Mouse (Mus musculus): ENCODE results near the gene Slc27a2. TPM values are rescaled to one million over a fixed set of nuclear protein-coding genes. Genes with fewer than 3 reads are reported as not detected.
"Not testable (repeated sequence)": the region's sequence is repeated elsewhere in the genome, so short reads cannot be mapped to it uniquely, and the experiment has no call there.

Gene Slc27a2
- polyA plus RNA-seq, 1 experiment from 2014 or later: 1.3 TPM

DNA sequence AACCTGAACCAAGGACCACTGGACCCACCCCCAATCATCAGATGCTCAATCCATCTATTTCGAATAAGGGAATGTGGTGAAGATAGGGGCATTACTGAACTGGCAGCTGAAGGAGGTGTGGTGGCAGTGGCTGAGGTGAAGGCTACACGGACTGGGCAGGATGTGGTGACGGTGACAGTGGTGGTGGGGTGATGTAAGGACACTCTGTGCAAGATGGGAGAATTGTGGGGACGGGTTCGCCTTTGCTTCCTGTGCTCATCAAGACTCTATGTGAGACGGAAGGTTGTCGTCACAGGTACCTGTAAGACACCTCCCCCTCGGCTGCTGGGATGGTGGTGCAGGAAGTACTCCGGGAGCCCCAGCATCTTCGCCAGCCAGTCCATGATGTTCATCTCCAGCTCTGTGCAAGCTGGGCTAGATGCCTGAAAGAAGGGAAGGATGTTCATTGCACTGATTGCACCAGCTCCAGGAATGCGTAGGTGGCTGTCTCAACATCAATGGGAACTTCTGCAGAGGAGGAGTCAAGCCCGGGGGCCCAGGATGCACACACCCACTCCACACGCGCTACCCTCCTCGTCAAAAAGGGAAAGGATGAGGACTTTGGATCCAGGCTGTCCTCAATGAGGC lies 54.0 kb downstream of the Slc27a2 start:
- ATAC-seq (ENCODE audit: insufficient read depth): no peak
- 75% methylated on average over 15 of the region's 15 CpGs for WGBS

DNA sequence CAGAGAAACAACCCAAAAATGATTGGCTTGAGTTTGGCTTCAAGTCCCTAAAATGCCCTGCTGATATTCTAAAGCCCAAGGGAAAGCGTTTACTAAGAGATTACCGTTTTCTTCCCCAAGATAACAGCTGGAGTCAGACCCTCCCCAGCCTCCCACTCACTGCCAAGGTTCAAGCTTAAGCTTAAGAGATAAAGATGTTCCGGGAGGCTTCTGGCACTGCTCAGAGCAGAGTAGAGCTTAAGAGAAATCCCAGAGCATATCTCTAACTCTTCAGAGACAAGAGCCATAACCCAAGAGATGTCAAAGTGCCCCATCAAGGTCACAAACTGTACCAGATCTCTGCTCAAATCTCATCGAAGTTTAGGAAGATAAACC lies 54.5 kb downstream of the Slc27a2 start:
- H3K4me3 ChIP-seq (ENCODE audit: low read depth, low read length): no peak overlapping the region
- ATAC-seq (ENCODE audit: insufficient read depth) (no peak), DNase-seq (no peak)
- H3K9me3 ChIP-seq (ENCODE audit: low read depth, low read length): no peaks in the 10 kb centered on the region
- no peaks in the 10 kb centered on the region for H3K27me3 ChIP-seq (ENCODE audit: insufficient read depth, low read length)
- H3K4me2 ChIP-seq: no peak overlapping the region
- TF ChIP-seq CTCF (IDR thresholded peaks at IDR 0.05; ENCODE audit: low read depth): no peak
- no peak overlapping the region for H3K27ac ChIP-seq (ENCODE audit: low read depth)
- WGBS: 46% methylated on average over 4 of the region's 4 CpGs
- H3K9ac ChIP-seq: no peak overlapping the region
- H3K4me1 ChIP-seq (ENCODE audit: insufficient read depth): no peaks in the 10 kb centered on the region
- H3K36me3 ChIP-seq (ENCODE audit: insufficient read depth): no peaks in the 10 kb centered on the region

More for the DNA sequence above, 54.0 kb downstream of the Slc27a2 start:
- Histone ChIP-seq H3K9ac (no peak overlapping the region), H3K27me3 (ENCODE audit: insufficient read depth, low read length) (no peaks in the 10 kb centered on the region), H3K9me3 (ENCODE audit: low read depth, low read length) (no peaks in the 10 kb centered on the region), H3K4me1 (ENCODE audit: insufficient read depth) (no peaks in the 10 kb centered on the region), H3K27ac (ENCODE audit: low read depth) (no peak overlapping the region), H3K36me3 (ENCODE audit: insufficient read depth) (no peaks in the 10 kb centered on the region), H3K4me2 (no peak overlapping the region), H3K4me3 (ENCODE audit: low read depth, low read length) (no peak overlapping the region)
- DNase-seq: no peak
- TF ChIP-seq CTCF (IDR thresholded peaks at IDR 0.05; ENCODE audit: low read depth): no peak

DNA sequence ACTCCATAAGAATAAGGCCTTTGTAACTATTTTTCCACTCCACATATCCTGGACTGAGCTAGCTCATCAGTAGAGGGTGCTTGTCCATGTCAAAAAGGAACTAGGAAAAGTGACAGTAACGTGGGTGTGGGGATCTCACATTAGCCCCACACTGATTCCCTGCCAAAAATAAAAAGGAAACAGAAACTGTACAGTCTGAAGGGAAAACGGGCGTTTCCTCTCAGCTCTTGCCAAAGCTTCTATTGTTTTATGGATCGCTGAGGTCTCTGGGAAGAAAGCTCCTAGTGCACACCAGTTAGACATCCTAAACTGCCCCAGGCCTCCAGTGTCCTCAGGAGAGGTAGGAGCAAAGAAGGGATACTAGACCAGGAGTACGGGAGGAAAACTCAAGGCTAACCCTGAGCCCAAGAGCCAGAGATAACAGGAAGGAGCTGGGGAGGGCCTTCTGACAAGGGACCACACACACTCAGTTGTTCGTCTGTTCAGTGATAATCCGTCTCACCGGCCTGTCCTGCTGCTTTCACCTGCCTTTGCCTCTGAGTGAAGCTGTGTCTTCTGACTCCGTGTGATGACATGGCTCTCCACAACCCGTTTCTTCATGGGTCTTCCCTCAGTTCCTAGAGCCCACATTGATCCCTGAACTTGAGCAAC lies 55.5 kb downstream of the Slc27a2 start:
- DNase-seq: peak; percentile 40
- Histone ChIP-seq H3K4me2 (no peak overlapping the region), H3K27ac (ENCODE audit: low read depth) (no peak overlapping the region)

GRCm38 (mm10) chr2:126609600-126609999 lies 57.4 kb downstream of the Slc27a2 start:
- 61% methylated on average over 12 of the region's 12 CpGs for WGBS
- not testable (repeated sequence) for H3K36me3 ChIP-seq (ENCODE audit: insufficient read depth); ATAC-seq (ENCODE audit: insufficient read depth); DNase-seq; H3K9ac ChIP-seq; H3K27me3 ChIP-seq (ENCODE audit: insufficient read depth, low read length); H3K9me3 ChIP-seq (ENCODE audit: low read depth, low read length); H3K4me1 ChIP-seq (ENCODE audit: insufficient read depth); H3K4me2 ChIP-seq; H3K27ac ChIP-seq (ENCODE audit: low read depth); H3K4me3 ChIP-seq (ENCODE audit: low read depth, low read length)

More for the DNA sequence above, 55.5 kb downstream of the Slc27a2 start:
- Histone ChIP-seq H3K9ac (no peak overlapping the region), H3K27me3 (ENCODE audit: insufficient read depth, low read length) (no peaks in the 10 kb centered on the region), H3K36me3 (ENCODE audit: insufficient read depth) (no peaks in the 10 kb centered on the region), H3K4me1 (ENCODE audit: insufficient read depth) (no peaks in the 10 kb centered on the region), H3K9me3 (ENCODE audit: low read depth, low read length) (no peaks in the 10 kb centered on the region), H3K4me3 (ENCODE audit: low read depth, low read length) (no peak overlapping the region)
- WGBS: 39% methylated on average over 10 of the region's 10 CpGs
- no peak for ATAC-seq (ENCODE audit: insufficient read depth)
- TF ChIP-seq CTCF (IDR thresholded peaks at IDR 0.05; ENCODE audit: low read depth): no peak

GRCm38 (mm10) chr2:126615355-126615754 lies 63.1 kb downstream of the Slc27a2 start:
- no peak for TF ChIP-seq CTCF (IDR thresholded peaks at IDR 0.05; ENCODE audit: low read depth)
- DNase-seq (no peak), ATAC-seq (ENCODE audit: insufficient read depth) (no peak)
- WGBS: 76% methylated on average over 3 of the region's 3 CpGs
- H3K27me3 ChIP-seq (ENCODE audit: insufficient read depth, low read length): no peaks in the 10 kb centered on the region
- H3K9ac ChIP-seq: no peak overlapping the region
- H3K36me3 ChIP-seq (ENCODE audit: insufficient read depth): no peaks in the 10 kb centered on the region
- no peak overlapping the region for H3K4me3 ChIP-seq (ENCODE audit: low read depth, low read length)
- H3K4me1 ChIP-seq (ENCODE audit: insufficient read depth): no peaks in the 10 kb centered on the region
- H3K9me3 ChIP-seq (ENCODE audit: low read depth, low read length): no peaks in the 10 kb centered on the region
- no peak overlapping the region for H3K4me2 ChIP-seq
- H3K27ac ChIP-seq (ENCODE audit: low read depth): no peak overlapping the region

- Histone ChIP-seq H3K27ac (ENCODE audit: low read depth) (no peak overlapping the region), H3K9ac (no peak overlapping the region), H3K4me2 (no peak overlapping the region), H3K9me3 (ENCODE audit: low read depth, low read length) (no peaks in the 10 kb centered on the region), H3K4me1 (ENCODE audit: insufficient read depth) (no peaks in the 10 kb centered on the region), H3K27me3 (ENCODE audit: insufficient read depth, low read length) (no peaks in the 10 kb centered on the region), H3K36me3 (ENCODE audit: insufficient read depth) (no peaks in the 10 kb centered on the region), H3K4me3 (ENCODE audit: low read depth, low read length) (no peak overlapping the region)
- TF ChIP-seq CTCF (IDR thresholded peaks at IDR 0.05; ENCODE audit: low read depth): no peak
- 25% methylated on average over 8 of the region's 8 CpGs for WGBS
- ATAC-seq (ENCODE audit: insufficient read depth): no peak
- DNase-seq: no peak
Observed at GRCm38 (mm10) chr2:126618470-126619179, 66.4 kb downstream of the Slc27a2 start.

- H3K27ac ChIP-seq (ENCODE audit: low read depth): no peak within 1 kb of the TSS
- H3K36me3 ChIP-seq (ENCODE audit: insufficient read depth): no peaks in the 10 kb centered on the region
- H3K4me2 ChIP-seq: no peak within 1 kb of the TSS
- ATAC-seq (ENCODE audit: insufficient read depth): no peak
- H3K4me3 ChIP-seq (ENCODE audit: low read depth, low read length): no peak within 1 kb of the TSS
- no peak for DNase-seq
- no peak within 1 kb of the TSS for H3K9ac ChIP-seq
- H3K9me3 ChIP-seq (ENCODE audit: low read depth, low read length): no peaks in the 10 kb centered on the region
- WGBS: 49% methylated on average over 14 of the region's 14 CpGs
- no peak for TF ChIP-seq CTCF (IDR thresholded peaks at IDR 0.05; ENCODE audit: low read depth)
- no peaks in the 10 kb centered on the region for H3K4me1 ChIP-seq (ENCODE audit: insufficient read depth)
- no peaks in the 10 kb centered on the region for H3K27me3 ChIP-seq (ENCODE audit: insufficient read depth, low read length)
Observed at GRCm38 (mm10) chr2:126619249-126619704, 67.1 kb downstream of the Slc27a2 start, which contains the start of gene Hdc. Hdc (minus strand) TSS chr2:126619299.
